Mouse (Mus musculus) myocyte (in vitro differentiated cells): Measurements from ENCODE around the gene Cyb5d2.

ENCODE experiments used
- POLR2A ChIP-seq: IDR thresholded peaks from one replicate; pipeline ENCODE4 v1.6.1; 2011; ENCODE audit warnings: low read depth, mild to moderate bottlenecking, control low read depth, moderate library complexity; ENCODE audit not compliant: insufficient read length
- TCF3 ChIP-seq: IDR thresholded peaks from one replicate; pipeline ENCODE4 v1.6.1; 2011; ENCODE audit warnings: low read depth, control low read depth; ENCODE audit not compliant: insufficient read length

DNA sequence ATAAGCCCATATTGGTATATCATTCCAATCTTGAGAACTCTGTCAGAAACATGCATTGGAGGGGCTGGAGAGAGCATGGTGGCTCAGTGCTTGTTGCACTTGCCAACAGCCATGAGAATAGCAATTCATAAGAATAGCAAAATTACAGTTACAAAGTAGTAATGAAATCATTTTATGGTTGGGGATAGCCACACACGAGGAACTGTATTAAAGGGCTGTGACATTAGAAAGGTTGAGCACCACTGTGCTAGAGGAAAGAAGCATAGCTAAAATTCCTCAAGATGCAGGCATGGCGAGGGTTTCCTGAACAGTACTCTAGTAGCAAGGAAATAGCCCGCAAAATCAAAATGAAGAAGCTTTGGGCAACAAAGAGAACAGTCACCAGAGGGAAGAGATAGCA lies 62.2 kb downstream of the Cyb5d2 start:
- TF ChIP-seq TCF3: no peak
- no peak for TF ChIP-seq POLR2A
